8 mouse cellular contexts compared by ENCODE assay signal in the genomic region with DNA sequence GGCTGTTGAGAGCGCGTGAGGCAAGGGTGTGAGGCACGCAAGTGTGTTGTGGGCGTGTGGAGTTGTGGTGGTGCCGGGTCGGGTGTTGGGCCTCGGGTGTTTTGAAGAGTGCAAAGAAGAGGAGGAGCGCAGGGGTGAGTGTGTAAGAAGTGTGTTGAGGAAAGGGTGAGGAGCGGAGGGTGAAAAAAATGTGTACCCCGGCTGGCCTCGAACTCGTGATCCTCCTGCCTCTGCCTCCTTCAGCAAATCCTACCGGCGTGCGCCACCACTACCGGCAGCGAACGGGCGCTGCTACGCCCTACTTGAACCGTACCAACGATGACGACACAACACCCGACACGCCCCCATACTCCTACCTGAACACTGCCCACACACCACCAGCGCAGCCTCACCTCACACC.
A peak's percentile ranks its signal among the peaks of the same experiment; 100 is the strongest.
DNase-seq lines count a peak whose midpoint lies in the region; ATAC-seq lines count a peak whose summit lies in the region.
"Not testable (repeated sequence)": the region's sequence is repeated elsewhere in the genome, so short reads cannot be mapped to it uniquely, and the experiment has no call there.

No protein-coding gene starts in this region.

- ATAC-seq in embryonic facial prominence, embryonic 14.5 days (ENCODE audit: low read depth); lung, embryonic 15.5 days (ENCODE audit: borderline replicate concordance, extremely low read depth, low FRiP score, low TSS enrichment): not testable (repeated sequence)

- not testable (repeated sequence) for H3K9ac ChIP-seq in embryonic facial prominence, embryonic 14.5 days (ENCODE audit: low read depth, low read length); lung, embryonic 15.5 days

- H3K27me3 ChIP-seq in embryonic facial prominence, embryonic 14.5 days (replicated peaks; ENCODE audit: control insufficient read depth, insufficient read depth, low read length); lung, embryonic 15.5 days: not testable (repeated sequence)

- H3K4me2 ChIP-seq in embryonic facial prominence, embryonic 14.5 days (ENCODE audit: low read depth, low read length): 0 out of 2 replicates have a peak overlapping the region, but pooled peaks have one; percentile 26
- peak overlapping the region; percentile 38; the same call in 1 of the 2 replicates for H3K4me2 ChIP-seq in lung, embryonic 15.5 days

- H3K4me1 ChIP-seq in embryonic facial prominence, embryonic 14.5 days (ENCODE audit: control insufficient read depth, insufficient read depth, low read length); lung, embryonic 15.5 days: not testable (repeated sequence)

- peak; percentile 64 to 71 for DNase-seq in adrenal gland, postnatal 36 days
- not testable (repeated sequence) for DNase-seq in embryonic facial prominence, embryonic 14.5 days (ENCODE audit: low spot score)
- DNase-seq in heart, adult 18-20 months: peak; percentile 69 to 81
- DNase-seq in kidney, adult 18-20 months: peak; percentile 79
- peak; percentile 56 to 73 for DNase-seq in layer of hippocampus, postnatal 25 days (ENCODE audit: extremely low spot score in 1 of 2, low spot score in 1 of 2)
- peak; percentile 48 to 59 for DNase-seq in right cerebral cortex, postnatal 36 days (ENCODE audit: low spot score in 2 of 2)
- peak; percentile 81 to 82 for DNase-seq in thymus, postnatal 36 days

- not testable (repeated sequence) for H3K27ac ChIP-seq in embryonic facial prominence, embryonic 14.5 days (replicated peaks; ENCODE audit: low read depth, low read length); lung, embryonic 15.5 days

- WGBS in embryonic facial prominence, embryonic 14.5 days: 8% methylated on average over 7 of the region's 26 CpGs
- WGBS in lung, embryonic 15.5 days: 6% methylated on average over 13 of the region's 26 CpGs

- H3K4me3 ChIP-seq in embryonic facial prominence, embryonic 14.5 days (ENCODE audit: low read depth, low read length): peak overlapping the region; percentile 17; the same call in 1 of the 2 replicates
- 0 out of 2 replicates have a peak overlapping the region, but pooled peaks have one; percentile 23 for H3K4me3 ChIP-seq in lung, embryonic 15.5 days

- H3K36me3 ChIP-seq in embryonic facial prominence, embryonic 14.5 days (ENCODE audit: control insufficient read depth, insufficient read depth, low read length); lung, embryonic 15.5 days: not testable (repeated sequence)

- not testable (repeated sequence) for H3K9me3 ChIP-seq in embryonic facial prominence, embryonic 14.5 days (ENCODE audit: control insufficient read depth, low read length); lung, embryonic 15.5 days
